ENCODE assay signal across 8 mouse cellular contexts in genomic region chr12:41024512-41024911, GRCm38 (mm10). TPM values are rescaled to one million over a fixed set of nuclear protein-coding genes. Genes with fewer than 3 reads are reported as not detected.
A peak's percentile ranks its signal among the peaks of the same experiment; 100 is the strongest.
DNase-seq lines count a peak whose midpoint lies in the region; ATAC-seq lines count a peak whose summit lies in the region.

No protein-coding gene starts in this region.

- no peaks in the 10 kb centered on the region for H3K27me3 ChIP-seq in heart, embryonic 12.5 days (replicated peaks)
- H3K27me3 ChIP-seq in hindbrain, embryonic 11.5 days (ENCODE audit: control insufficient read depth, insufficient read depth, low read length) = no peaks in the 10 kb centered on the region
- H3K27me3 ChIP-seq in midbrain, embryonic 13.5 days = no peaks in the 10 kb centered on the region

- no peak overlapping the region for H3K27ac ChIP-seq in heart, embryonic 12.5 days (ENCODE audit: poor library complexity, severe bottlenecking)
- H3K27ac ChIP-seq in hindbrain, embryonic 11.5 days (ENCODE audit: low read depth, low read length) = 0 out of 2 replicates have a peak overlapping the region, but pooled peaks have one; percentile 24
- H3K27ac ChIP-seq in midbrain, embryonic 13.5 days = no peak overlapping the region

- no peak for ATAC-seq in heart, embryonic 12.5 days (ENCODE audit: insufficient number of reproducible peaks, low FRiP score)
- ATAC-seq in hindbrain, embryonic 11.5 days (ENCODE audit: low FRiP score) = no peak
- no peak for ATAC-seq in midbrain, embryonic 13.5 days

- H3K36me3 ChIP-seq in heart, embryonic 12.5 days = no peaks in the 10 kb centered on the region
- no peaks in the 10 kb centered on the region for H3K36me3 ChIP-seq in hindbrain, embryonic 11.5 days (ENCODE audit: control insufficient read depth, insufficient read depth, low read length)
- H3K36me3 ChIP-seq in midbrain, embryonic 13.5 days = no peaks in the 10 kb centered on the region

- peak overlapping the region; percentile 80 for H3K9ac ChIP-seq in heart, embryonic 12.5 days
- H3K9ac ChIP-seq in hindbrain, embryonic 11.5 days (ENCODE audit: low read depth, low read length) = peak overlapping the region; percentile 93
- H3K9ac ChIP-seq in midbrain, embryonic 13.5 days (replicated peaks) = peak overlapping the region; percentile 84

- 0 out of 2 replicates have a peak, but pooled peaks cover 3% of the 10 kb centered on the region for H3K4me1 ChIP-seq in heart, embryonic 12.5 days (replicated peaks)
- H3K4me1 ChIP-seq in hindbrain, embryonic 11.5 days (replicated peaks; ENCODE audit: control insufficient read depth, insufficient read depth, low read length) = no peaks in the 10 kb centered on the region
- peaks cover 8% of the 10 kb centered on the region for H3K4me1 ChIP-seq in midbrain, embryonic 13.5 days (replicated peaks)

- WGBS in heart, embryonic 12.5 days = 9% methylated on average over 9 of the region's 9 CpGs
- 17% methylated on average over 9 of the region's 9 CpGs for WGBS in hindbrain, embryonic 11.5 days
- 18% methylated on average over 9 of the region's 9 CpGs for WGBS in midbrain, embryonic 13.5 days

- H3K4me2 ChIP-seq in heart, embryonic 12.5 days = peak overlapping the region; percentile 72
- H3K4me2 ChIP-seq in hindbrain, embryonic 11.5 days (replicated peaks; ENCODE audit: low read depth, low read length) = peak overlapping the region; percentile 92
- peak overlapping the region; percentile 75 for H3K4me2 ChIP-seq in midbrain, embryonic 13.5 days (replicated peaks)

- H3K9me3 ChIP-seq in heart, embryonic 12.5 days (replicated peaks) = 0 out of 2 replicates have a peak, but pooled peaks cover 3% of the 10 kb centered on the region
- no peaks in the 10 kb centered on the region for H3K9me3 ChIP-seq in hindbrain, embryonic 11.5 days (ENCODE audit: control insufficient read depth, low read length)
- no peaks in the 10 kb centered on the region for H3K9me3 ChIP-seq in midbrain, embryonic 13.5 days

- intact Hi-C loops in heart, postnatal 36 days (cut with DNase I) = loop anchor here (10.0 kb wide), 1 partner anchor 800 kb away; no protein-coding TSS in a partner anchor

- no peak for DNase-seq in heart, postnatal 36 days
- DNase-seq in MN1 (ENCODE audit: low spot score) = peak; percentile 9
- DNase-seq in hindbrain, embryonic 11.5 days (ENCODE audit: low spot score) = no peak
- no peak for DNase-seq in adipocyte (ENCODE audit: low spot score)
- DNase-seq in adrenal gland, postnatal 10 days = no peak
- DNase-seq in layer of hippocampus, adult 9-10 months (ENCODE audit: low spot score) = no peak

- peak overlapping the region; percentile 59 for H3K4me3 ChIP-seq in heart, embryonic 12.5 days
- H3K4me3 ChIP-seq in hindbrain, embryonic 11.5 days (ENCODE audit: low read depth, low read length) = peak overlapping the region; percentile 71
- peak overlapping the region; percentile 72 for H3K4me3 ChIP-seq in midbrain, embryonic 13.5 days (replicated peaks)

RNA-seq across cellular contexts. Expression of gene Immp2l, which starts 0.6 kb away (rescaled TPM):
- polyA plus RNA-seq in heart, embryonic 12.5 days (2016; fragmentation: Nextera tagmentation; extraction: Ambion mirVana) = 6.7 and 12.4 TPM in 2 replicates
- 10 to 100 TPM; 20.6 to 21.6 TPM for total RNA-seq in heart, postnatal 36 days (2021)
- 9.3 TPM in 2 replicates for polyA plus RNA-seq in hindbrain, embryonic 11.5 days (2014; fragmentation: Nextera tagmentation; extraction: Ambion mirVana)
- 5.5 and 7.6 TPM in 2 replicates for polyA plus RNA-seq in midbrain, embryonic 13.5 days (2015; fragmentation: Nextera tagmentation; extraction: Ambion mirVana)
- 10 to 100 TPM; 28.8 to 42.1 TPM for total RNA-seq in adrenal gland, postnatal 10 days (2021)
